Mouse (Mus musculus): ENCODE measurements around the gene Hs3st3b1.

DNA sequence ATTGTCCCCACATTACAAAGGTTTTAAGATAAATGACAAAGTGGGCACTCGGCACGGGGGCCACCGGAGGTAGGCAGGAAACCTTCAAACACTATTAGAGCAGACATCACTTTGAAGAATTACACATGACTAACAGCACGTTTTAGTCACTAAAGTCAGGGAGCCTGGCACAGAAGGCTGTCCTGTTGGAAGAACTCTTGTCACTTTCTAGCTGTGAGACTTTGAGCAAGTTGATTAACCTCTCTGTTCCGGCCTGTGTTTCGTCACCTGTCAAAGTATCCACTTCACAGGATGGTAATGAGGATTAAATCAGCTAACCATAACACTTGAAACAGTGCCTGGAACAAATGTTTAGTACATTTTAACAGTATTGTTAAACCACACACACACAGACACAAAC, 4.5 kb downstream of the Hs3st3b1 start:
- no peak for TF ChIP-seq CTCF (IDR thresholded peaks at IDR 0.05; ENCODE audit: low read depth)
- TF ChIP-seq EP300 (IDR thresholded peaks at IDR 0.05; ENCODE audit: low read depth) = no peak

Data from heart, postnatal 0 days (tissue).